Mouse (Mus musculus) cerebellum, postnatal 25 days (tissue): ENCODE results near the gene Dlg2.
A peak's percentile ranks its signal among the peaks of the same experiment; 100 is the strongest.

Experiments
- DNase-seq, 2 experiments: peaks; one replicate each; pipeline ENCODE4 v3.0.0; 2021; ENCODE audit warnings: mixed read lengths in 2 of 2

The Dlg2 gene

GRCm38 (mm10) chr7:90476313-90477245 is at the start of gene Dlg2:
TSS of gene Dlg2 (plus strand) at chr7:90476672.
- peak in 1 of 2 experiments; percentile 44 for DNase-seq

- DNase-seq = peak in 1 of 2 experiments; percentile 42
Measured at GRCm38 (mm10) chr7:90427006-90427405, 49.5 kb upstream of the Dlg2 start.

GRCm38 (mm10) chr7:90432221-90432620 is 44.3 kb upstream of the Dlg2 start:
- DNase-seq = peak in 1 of 2 experiments; percentile 24

- no peak for DNase-seq
Measured at GRCm38 (mm10) chr7:90440044-90440443, 36.4 kb upstream of the Dlg2 start.

GRCm38 (mm10) chr7:90442070-90442469 is 34.4 kb upstream of the Dlg2 start:
- DNase-seq = no peak

- DNase-seq = peak; percentile 96 to 97
Measured at GRCm38 (mm10) chr7:90442518-90443080, 33.9 kb upstream of the Dlg2 start, which contains the start of gene Crebzf. TSS of gene Crebzf (plus strand) at chr7:90442729.

GRCm38 (mm10) chr7:90443101-90444091 is 33.1 kb upstream of the Dlg2 start:
- DNase-seq = peak; percentile 84 to 87

GRCm38 (mm10) chr7:90444206-90444605 is 32.3 kb upstream of the Dlg2 start:
- peak in 1 of 2 experiments; percentile 24 for DNase-seq

GRCm38 (mm10) chr7:90456149-90456844 is 20.2 kb upstream of the Dlg2 start:
- DNase-seq = no peak

GRCm38 (mm10) chr7:90456845-90457468 is 19.5 kb upstream of the Dlg2 start, which contains the start of gene Tmem126a:
TSS of gene Tmem126a (minus strand) at chr7:90457229.
- DNase-seq = peak; percentile 87 to 91

GRCm38 (mm10) chr7:90457517-90457916 is 19.0 kb upstream of the Dlg2 start:
- peak in 1 of 2 experiments; percentile 31 for DNase-seq

GRCm38 (mm10) chr7:90460330-90460729 is 16.1 kb upstream of the Dlg2 start:
- DNase-seq = no peak

- peak in 1 of 2 experiments; percentile 34 for DNase-seq
Measured at GRCm38 (mm10) chr7:90460930-90461329, 15.5 kb upstream of the Dlg2 start.

- DNase-seq = no peak
Measured at GRCm38 (mm10) chr7:90461441-90461840, 15.0 kb upstream of the Dlg2 start.

- DNase-seq = no peak
Measured at GRCm38 (mm10) chr7:90473511-90473910, 3.0 kb upstream of the Dlg2 start.

- peak; percentile 99 for DNase-seq
Measured at GRCm38 (mm10) chr7:90475793-90476312, 619 bp upstream of the Dlg2 start, which contains the start of gene Tmem126b. TSS of gene Tmem126b (minus strand) at chr7:90476001.

- no peak for DNase-seq
Measured at GRCm38 (mm10) chr7:90482607-90483006, 6.1 kb downstream of the Dlg2 start.

- DNase-seq = no peak
Measured at GRCm38 (mm10) chr7:90508124-90508523, 31.7 kb downstream of the Dlg2 start.

GRCm38 (mm10) chr7:90512293-90512692 is 35.8 kb downstream of the Dlg2 start:
- DNase-seq = no peak

- no peak for DNase-seq
Measured at GRCm38 (mm10) chr7:90539481-90540402, 63.3 kb downstream of the Dlg2 start.
